Mouse (Mus musculus) kidney, adult 2 months (tissue): ENCODE measurements around the gene Adat3.

Experiments
- CTCF ChIP-seq: fragments of 200-500 bp; conservative IDR thresholded peaks from 2 replicates; pipeline ENCODE4 v1.5.1; 2011; ENCODE audit warnings: low read depth, mild to moderate bottlenecking, control low read depth, low read length, moderate library complexity, mixed read lengths; ENCODE audit not compliant: insufficient read depth, insufficient read length
- POLR2A ChIP-seq: fragments of 200-500 bp; IDR thresholded peaks from one replicate; pipeline ENCODE4 v1.6.1; 2011; ENCODE audit warnings: low read depth, low read length, control low read depth

DNA sequence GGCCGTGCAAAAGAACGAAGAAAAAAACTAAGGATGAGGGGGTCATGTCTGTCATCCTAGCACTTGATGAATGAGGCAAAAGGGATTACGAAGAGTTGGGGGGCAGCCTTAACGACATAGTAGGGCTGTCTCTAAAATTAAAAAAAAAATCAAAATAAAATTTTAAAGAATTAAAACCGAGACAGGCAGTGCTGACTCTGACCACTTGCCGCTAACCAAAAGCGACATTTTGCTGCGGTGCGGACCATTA is 18.9 kb downstream of the Adat3 start:
- TF ChIP-seq POLR2A (no peak), CTCF (no peak)
